Mouse (Mus musculus) lung, postnatal 0 days (tissue): ENCODE data around the gene Dmbx1.

Experiments used
- CTCF ChIP-seq: IDR thresholded peaks from 2 replicates; pipeline ENCODE4 v1.5.1; 2016; ENCODE audit warnings: antibody characterized with exemption, mild to moderate bottlenecking
- EP300 ChIP-seq: IDR thresholded peaks from 2 replicates; pipeline ENCODE4 v1.6.1; 2016; ENCODE audit warnings: antibody characterized with exemption, mild to moderate bottlenecking, control low read depth

- TF ChIP-seq EP300, result no peak
- TF ChIP-seq CTCF, result no peak
These were observed 955 bp upstream of the Dmbx1 start for GRCm38 (mm10) chr4:115940681-115941080.
